Mouse (Mus musculus): ENCODE results near the gene Gm8281. TPM values are rescaled to one million over a fixed set of nuclear protein-coding genes. Genes with fewer than 3 reads are reported as not detected.
"Not testable (repeated sequence)": the region's sequence is repeated elsewhere in the genome, so short reads cannot be mapped to it uniquely, and the experiment has no call there.

The Gm8281 gene
- 3.1 and 3.2 TPM in 2 replicates for polyA plus RNA-seq (2015; fragmentation: Nextera tagmentation; extraction: Ambion mirVana)

DNA sequence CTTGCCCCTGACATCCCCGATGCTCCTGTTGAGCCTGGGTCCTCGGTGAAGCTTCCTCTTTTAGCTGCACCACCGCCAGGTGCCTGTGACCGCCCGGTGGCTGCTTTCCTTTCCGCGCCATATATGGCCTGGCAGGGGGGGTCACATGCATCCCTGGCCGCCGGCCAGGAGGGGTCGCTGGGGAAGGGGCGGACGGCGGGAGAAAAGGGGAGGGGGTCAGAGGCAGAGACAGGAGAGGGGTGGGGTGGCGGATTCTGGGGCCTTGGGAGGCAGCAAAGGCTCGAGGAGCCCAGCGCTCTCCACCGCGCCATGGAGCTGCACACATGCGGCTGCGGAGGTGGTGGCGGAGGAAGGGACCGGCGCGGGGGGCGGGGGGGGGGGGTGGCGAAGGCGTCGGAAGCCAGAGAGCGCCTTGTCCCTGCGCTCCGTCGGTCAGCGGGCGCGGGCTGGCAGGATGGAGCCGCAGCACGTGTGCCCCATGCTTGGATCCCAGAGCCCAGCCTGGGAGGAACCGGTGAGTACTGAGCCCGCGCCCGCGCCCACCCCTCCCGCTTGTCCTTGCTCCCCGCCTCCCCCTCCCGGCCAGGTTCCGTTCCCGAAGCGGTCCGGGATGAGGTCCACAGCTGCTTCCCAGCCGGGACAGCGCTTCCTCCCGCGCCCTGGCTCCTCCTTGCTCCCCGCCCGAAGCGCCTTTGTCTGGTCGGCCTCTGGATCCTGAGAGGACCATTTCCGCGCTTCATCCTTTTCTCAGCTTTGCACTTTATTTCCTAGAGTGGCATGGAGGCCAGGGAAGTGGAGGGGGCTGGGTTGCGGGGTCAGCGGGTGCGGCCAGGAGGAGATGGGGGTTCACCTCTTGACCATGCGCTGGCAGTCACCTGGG lies at the start of gene Gm8281:
Gene Gm8281 (plus strand): TSS at position 430 of the 880 bp plus-strand sequence.
- Histone ChIP-seq H3K4me3 (peak within 1 kb of the TSS; percentile 51), H3K4me2 (peak within 1 kb of the TSS; percentile 70), H3K9ac (peak within 1 kb of the TSS; percentile 71)
- H3K4me1 ChIP-seq; H3K27me3 ChIP-seq (replicated peaks); H3K9me3 ChIP-seq; H3K27ac ChIP-seq (replicated peaks); ATAC-seq (ENCODE audit: extremely low read depth, insufficient number of reproducible peaks, low FRiP score, low TSS enrichment); H3K36me3 ChIP-seq: not testable (repeated sequence)
- 4% methylated on average over 29 of the region's 63 CpGs for WGBS

DNA sequence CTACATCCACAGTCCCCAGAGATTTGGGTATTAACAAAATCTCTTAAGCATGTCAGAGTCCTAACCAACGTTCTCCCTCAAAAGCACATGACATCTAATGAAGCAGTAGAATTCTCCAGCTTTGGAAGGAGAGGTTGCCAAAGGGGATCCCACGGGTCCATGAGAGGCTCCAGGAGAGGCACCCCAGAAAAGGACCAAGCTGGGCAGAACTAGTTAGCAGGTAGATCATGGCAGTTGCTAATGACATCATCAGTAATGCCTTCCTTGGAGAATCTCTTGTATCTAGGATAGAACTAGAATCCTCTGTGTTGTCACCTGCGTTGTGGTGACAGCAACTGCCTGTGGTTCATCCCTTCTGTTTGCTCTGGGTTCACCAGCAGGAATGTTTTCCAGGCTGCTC lies 20.5 kb upstream of the Gm8281 start, which contains the start of gene 4930555G01Rik:
Gene 4930555G01Rik (plus strand): TSS at position 301 of the 400 bp plus-strand sequence.
- H3K4me1 ChIP-seq; H3K36me3 ChIP-seq; H3K4me3 ChIP-seq; H3K27me3 ChIP-seq (replicated peaks); H3K9me3 ChIP-seq; H3K27ac ChIP-seq (replicated peaks); H3K4me2 ChIP-seq; H3K9ac ChIP-seq; ATAC-seq (ENCODE audit: extremely low read depth, insufficient number of reproducible peaks, low FRiP score, low TSS enrichment): not testable (repeated sequence)
- no CpG with 5 or more reads among the region's 3 CpGs for WGBS

DNA sequence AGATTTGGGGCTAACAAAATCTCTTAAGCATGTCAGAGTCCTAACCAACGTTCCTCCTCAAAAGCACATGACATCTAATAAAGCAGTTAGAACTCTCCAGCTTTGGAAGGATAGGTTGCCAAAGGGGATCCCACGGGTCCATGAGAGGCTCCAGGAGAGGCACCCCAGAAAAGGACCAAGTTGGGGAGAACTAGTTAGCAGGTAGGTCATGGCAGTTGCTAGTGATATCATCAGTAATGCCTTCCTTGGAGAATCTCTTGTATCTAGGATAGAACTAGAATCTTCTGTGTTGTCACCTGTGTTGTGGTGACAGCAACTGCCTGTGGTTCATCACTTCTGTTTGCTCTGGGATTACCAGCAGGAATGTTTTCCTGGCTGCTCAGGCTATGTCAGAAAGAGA lies 60.4 kb downstream of the Gm8281 start, which contains the start of gene Gm8279:
Gene Gm8279 (plus strand): TSS at position 301 of the 400 bp plus-strand sequence.
- WGBS = 52% methylated on average over 2 of the region's 2 CpGs

More for the DNA sequence above, 60.4 kb downstream of the Gm8281 start, which contains the start of gene Gm8279:
- H3K9ac ChIP-seq; H3K27me3 ChIP-seq (replicated peaks); H3K9me3 ChIP-seq; H3K36me3 ChIP-seq; ATAC-seq (ENCODE audit: extremely low read depth, insufficient number of reproducible peaks, low FRiP score, low TSS enrichment); H3K4me1 ChIP-seq; H3K4me3 ChIP-seq; H3K27ac ChIP-seq (replicated peaks); H3K4me2 ChIP-seq: not testable (repeated sequence)

Other genes with a start within 250 kb of the Gm8281 start
- gene Gm3269, start 232.9 kb upstream of the Gm8281 start, polyA plus RNA-seq (2015; fragmentation: Nextera tagmentation; extraction: Ambion mirVana) = not detected in 2 replicates
- 1.4 and 1.9 TPM in 2 replicates for gene Gm3264, start 215.5 kb upstream of the Gm8281 start, polyA plus RNA-seq (2015; fragmentation: Nextera tagmentation; extraction: Ambion mirVana)
- gene Gm3278, start 178.6 kb upstream of the Gm8281 start, polyA plus RNA-seq (2015; fragmentation: Nextera tagmentation; extraction: Ambion mirVana) = 0.17 TPM in 1 of 2 replicates, not detected in the other
- gene Gm8297, start 87.1 kb upstream of the Gm8281 start, polyA plus RNA-seq (2015; fragmentation: Nextera tagmentation; extraction: Ambion mirVana) = not detected in 2 replicates
- gene Gm3298, start 55.1 kb upstream of the Gm8281 start, polyA plus RNA-seq (2015; fragmentation: Nextera tagmentation; extraction: Ambion mirVana) = not detected in 2 replicates
- not detected in 2 replicates for gene 4930555G01Rik, start 20.4 kb upstream of the Gm8281 start, polyA plus RNA-seq (2015; fragmentation: Nextera tagmentation; extraction: Ambion mirVana)
- not detected in 2 replicates for gene Gm8279, start 60.5 kb downstream of the Gm8281 start, polyA plus RNA-seq (2015; fragmentation: Nextera tagmentation; extraction: Ambion mirVana)
- gene Gm3317, start 93.5 kb downstream of the Gm8281 start, polyA plus RNA-seq (2015; fragmentation: Nextera tagmentation; extraction: Ambion mirVana) = not detected in 2 replicates
- not detected in 2 replicates for gene Gm8271, start 114.8 kb downstream of the Gm8281 start, polyA plus RNA-seq (2015; fragmentation: Nextera tagmentation; extraction: Ambion mirVana)
- gene Gm3526, start 189.5 kb downstream of the Gm8281 start, polyA plus RNA-seq (2015; fragmentation: Nextera tagmentation; extraction: Ambion mirVana) = not detected in 2 replicates

Measured in heart, embryonic 13.5 days (tissue).